Mouse (Mus musculus): Measurements from ENCODE around the gene Fgd4. TPM values are rescaled to one million over a fixed set of nuclear protein-coding genes. Genes with fewer than 3 reads are reported as not detected.
"Not testable (repeated sequence)": the region's sequence is repeated elsewhere in the genome, so short reads cannot be mapped to it uniquely, and the experiment has no call there.

The Fgd4 gene
- polyA plus RNA-seq, 1 experiment from 2014 or later: 5.0 TPM

DNA sequence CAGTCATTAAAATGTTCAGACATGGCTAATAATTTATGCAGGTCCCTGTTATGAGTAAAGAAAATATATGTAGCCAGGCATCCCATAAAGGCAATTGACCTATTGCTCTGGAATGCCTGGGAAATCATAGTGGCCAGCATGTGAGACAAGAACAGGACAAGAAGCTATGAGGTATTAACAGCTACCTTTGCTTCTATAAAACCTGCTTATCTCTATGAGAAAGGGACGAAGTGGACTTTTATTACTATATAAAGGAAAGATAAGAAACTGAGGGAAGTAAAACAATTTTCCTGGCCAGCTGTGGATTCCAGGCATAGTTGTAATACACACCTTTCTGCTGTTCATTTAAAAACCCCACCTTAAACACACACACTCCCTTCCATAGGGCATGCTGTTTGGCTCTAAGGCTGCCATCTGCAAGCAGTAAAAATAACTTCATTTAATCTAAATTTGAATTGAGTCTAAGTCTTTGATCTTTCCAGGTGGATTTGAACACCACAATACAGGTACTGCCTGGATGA, 114.8 kb downstream of the Fgd4 start:
- Histone ChIP-seq H3K4me1 (no peaks in the 10 kb centered on the region), H3K9ac (no peak overlapping the region), H3K36me3 (no peaks in the 10 kb centered on the region), H3K27me3 (no peaks in the 10 kb centered on the region), H3K4me2 (replicated peaks) (no peak overlapping the region), H3K9me3 (replicated peaks) (no peaks in the 10 kb centered on the region), H3K27ac (replicated peaks) (no peak overlapping the region), H3K4me3 (replicated peaks) (no peak overlapping the region)
- ATAC-seq (ENCODE audit: insufficient number of reproducible peaks, low FRiP score, low TSS enrichment, low read depth): no peak
- 83% methylated on average over 1 of the region's 1 CpGs for WGBS

DNA sequence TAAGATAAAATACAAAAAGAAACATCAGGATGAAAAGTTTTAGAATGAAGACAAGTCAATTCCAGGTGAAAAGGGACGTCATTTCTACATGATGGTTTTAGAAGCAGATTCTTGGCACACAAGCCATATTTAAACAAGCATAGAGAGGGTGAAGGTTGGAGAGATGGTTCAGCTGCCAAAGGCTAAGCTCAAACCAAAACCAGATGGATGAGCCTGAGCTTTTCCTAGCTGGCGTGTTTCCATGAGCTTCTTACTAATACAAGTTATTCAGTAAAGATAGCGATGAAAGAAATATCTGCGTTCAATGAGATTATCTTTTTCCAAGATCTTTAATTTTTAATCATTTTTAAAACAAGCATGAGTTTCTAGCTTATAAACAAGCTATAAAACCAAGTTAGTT, 115.7 kb downstream of the Fgd4 start:
- no peak overlapping the region for H3K4me2 ChIP-seq (replicated peaks)
- no peak overlapping the region for H3K4me3 ChIP-seq (replicated peaks)
- no peak for ATAC-seq (ENCODE audit: insufficient number of reproducible peaks, low FRiP score, low TSS enrichment, low read depth)
- H3K9me3 ChIP-seq (replicated peaks): no peaks in the 10 kb centered on the region
- no peak overlapping the region for H3K9ac ChIP-seq
- no peak overlapping the region for H3K27ac ChIP-seq (replicated peaks)
- H3K4me1 ChIP-seq: no peaks in the 10 kb centered on the region
- H3K27me3 ChIP-seq: no peaks in the 10 kb centered on the region
- 51% methylated on average over 4 of the region's 4 CpGs for WGBS
- no peaks in the 10 kb centered on the region for H3K36me3 ChIP-seq

DNA sequence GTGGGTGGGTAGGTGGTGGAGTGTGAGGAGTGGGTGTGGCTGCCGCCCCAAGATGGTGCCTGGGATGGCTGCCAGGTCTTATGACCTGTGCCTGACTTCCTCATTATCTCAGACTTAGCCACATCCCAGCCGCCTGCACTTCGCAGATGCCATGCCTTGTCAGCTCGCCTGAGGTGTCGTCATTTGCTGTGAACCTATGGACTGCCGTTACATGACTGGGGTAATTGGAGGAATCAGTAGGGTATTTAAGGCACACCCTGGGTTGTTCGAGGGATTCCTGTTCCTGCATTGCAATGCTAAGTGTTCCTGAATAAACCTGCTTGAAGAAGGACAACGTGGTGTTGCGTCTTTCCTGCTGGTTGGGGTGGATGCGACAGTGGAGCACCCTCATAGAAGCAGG, 126.9 kb downstream of the Fgd4 start:
- not testable (repeated sequence) for H3K4me1 ChIP-seq; H3K9ac ChIP-seq; H3K4me2 ChIP-seq (replicated peaks); H3K27me3 ChIP-seq; H3K9me3 ChIP-seq (replicated peaks); ATAC-seq (ENCODE audit: insufficient number of reproducible peaks, low FRiP score, low TSS enrichment, low read depth); H3K27ac ChIP-seq (replicated peaks); H3K36me3 ChIP-seq; H3K4me3 ChIP-seq (replicated peaks)
- 88% methylated on average over 10 of the region's 10 CpGs for WGBS

DNA sequence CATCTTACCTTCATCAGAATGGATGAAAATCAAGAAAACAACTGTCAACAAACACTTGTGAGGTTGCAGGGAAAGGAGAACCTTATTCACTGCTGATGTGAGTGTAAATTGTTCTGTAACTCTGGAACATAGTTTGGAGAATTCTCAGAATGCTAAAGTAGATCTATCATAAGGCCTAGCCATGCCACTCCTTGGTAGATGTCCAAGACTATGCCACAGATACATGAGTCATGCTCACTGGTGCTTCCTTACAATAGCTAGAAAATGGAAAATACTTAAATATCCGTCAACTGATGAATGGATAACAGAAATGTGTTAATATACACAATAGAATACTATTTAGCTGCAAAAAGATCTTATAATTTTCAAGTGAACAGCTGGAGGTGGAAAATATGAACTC, 150.3 kb downstream of the Fgd4 start:
- Histone ChIP-seq H3K9ac (no peak overlapping the region), H3K9me3 (replicated peaks) (no peaks in the 10 kb centered on the region), H3K36me3 (no peaks in the 10 kb centered on the region), H3K4me1 (no peaks in the 10 kb centered on the region), H3K27ac (replicated peaks) (no peak overlapping the region), H3K4me2 (replicated peaks) (no peak overlapping the region), H3K4me3 (replicated peaks) (no peak overlapping the region), H3K27me3 (no peaks in the 10 kb centered on the region)
- WGBS: 79% methylated on average over 1 of the region's 1 CpGs
- ATAC-seq (ENCODE audit: insufficient number of reproducible peaks, low FRiP score, low TSS enrichment, low read depth): no peak

DNA sequence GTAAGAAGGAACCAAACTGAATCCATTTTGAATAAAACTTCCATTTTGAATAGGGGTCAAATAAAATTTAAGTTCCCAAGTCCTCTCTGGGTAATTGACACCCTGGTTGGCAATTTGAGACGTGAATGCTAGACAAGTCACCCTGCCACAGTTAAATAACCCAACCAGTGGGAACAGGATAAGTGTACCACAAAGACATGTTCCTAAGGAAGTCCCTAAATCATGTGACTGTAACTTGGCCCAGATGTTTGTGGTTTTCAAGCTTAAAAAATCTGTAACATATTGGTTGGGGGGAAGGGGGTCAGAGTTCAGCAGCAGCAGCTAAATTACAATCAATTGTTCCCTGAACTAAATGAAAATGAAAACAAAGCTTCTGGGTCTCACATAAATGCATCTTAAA, 161.9 kb downstream of the Fgd4 start:
- H3K27ac ChIP-seq (replicated peaks): no peak overlapping the region
- no peaks in the 10 kb centered on the region for H3K4me1 ChIP-seq
- no peak overlapping the region for H3K9ac ChIP-seq
- ATAC-seq (ENCODE audit: insufficient number of reproducible peaks, low FRiP score, low TSS enrichment, low read depth): no peak
- H3K36me3 ChIP-seq: no peaks in the 10 kb centered on the region
- 26% methylated on average over 1 of the region's 1 CpGs for WGBS
- H3K27me3 ChIP-seq: no peaks in the 10 kb centered on the region
- no peak overlapping the region for H3K4me3 ChIP-seq (replicated peaks)
- H3K4me2 ChIP-seq (replicated peaks): no peak overlapping the region
- H3K9me3 ChIP-seq (replicated peaks): no peaks in the 10 kb centered on the region

DNA sequence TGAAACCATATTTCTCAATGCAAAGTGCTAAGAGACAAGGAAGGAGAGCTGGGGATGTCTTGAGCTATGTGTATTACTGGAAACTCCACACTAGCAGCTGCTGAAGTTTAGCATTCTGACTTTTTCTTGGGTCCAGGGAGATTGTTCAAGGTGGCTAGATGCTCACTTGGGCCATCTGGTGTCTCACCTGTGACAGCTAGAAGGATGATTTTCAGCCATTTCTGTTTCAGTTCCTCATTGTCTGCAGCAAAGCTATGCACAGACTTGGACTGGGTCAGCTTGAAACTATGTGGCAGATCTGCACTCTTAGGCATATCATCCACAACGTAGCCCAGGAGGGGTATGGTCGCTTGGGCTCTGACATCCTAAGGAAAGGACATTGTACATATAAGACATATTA, 177.9 kb downstream of the Fgd4 start:
- no peaks in the 10 kb centered on the region for H3K9me3 ChIP-seq (replicated peaks)
- no peaks in the 10 kb centered on the region for H3K27me3 ChIP-seq
- no peaks in the 10 kb centered on the region for H3K36me3 ChIP-seq
- no peaks in the 10 kb centered on the region for H3K4me1 ChIP-seq
- ATAC-seq (ENCODE audit: insufficient number of reproducible peaks, low FRiP score, low TSS enrichment, low read depth): no peak
- H3K4me2 ChIP-seq (replicated peaks): no peak overlapping the region
- H3K9ac ChIP-seq: no peak overlapping the region
- H3K4me3 ChIP-seq (replicated peaks): no peak overlapping the region
- 89% methylated on average over 2 of the region's 2 CpGs for WGBS
- no peak overlapping the region for H3K27ac ChIP-seq (replicated peaks)

DNA sequence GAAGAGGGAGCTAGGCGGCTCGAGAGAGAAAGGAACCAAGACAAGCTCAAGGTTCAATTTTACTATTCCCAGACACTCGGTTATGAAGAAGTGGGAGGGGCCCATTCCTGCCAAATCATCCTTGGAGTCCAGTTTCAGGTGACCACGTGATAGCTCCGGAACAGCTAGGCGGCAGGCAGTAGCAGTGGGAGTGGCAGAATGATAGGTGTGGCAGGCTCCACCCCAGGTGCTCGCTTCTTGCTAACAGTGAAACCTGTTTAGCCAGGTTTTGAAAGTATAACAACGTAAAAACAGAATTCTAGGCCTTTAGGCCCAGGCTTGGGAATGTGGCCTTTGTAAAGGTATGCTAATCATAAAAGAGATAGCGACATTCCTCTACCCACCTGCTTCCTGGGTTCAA, 233.1 kb downstream of the Fgd4 start:
- H3K9ac ChIP-seq; H3K4me2 ChIP-seq (replicated peaks); H3K9me3 ChIP-seq (replicated peaks); ATAC-seq (ENCODE audit: insufficient number of reproducible peaks, low FRiP score, low TSS enrichment, low read depth); H3K27ac ChIP-seq (replicated peaks); H3K4me3 ChIP-seq (replicated peaks); H3K4me1 ChIP-seq; H3K27me3 ChIP-seq; H3K36me3 ChIP-seq: not testable (repeated sequence)
- WGBS: 50% methylated on average over 9 of the region's 9 CpGs

Other genes with a start within 250 kb of the Fgd4 start
- gene Dnm1l, start 241.6 kb downstream of the Fgd4 start, polyA plus RNA-seq (2015; fragmentation: Nextera tagmentation; extraction: Ambion mirVana): 53.5 and 56.1 TPM in 2 replicates
- 0.25 and 0.80 TPM in 2 replicates for gene Olfr19, start 75.9 kb upstream of the Fgd4 start, polyA plus RNA-seq (2015; fragmentation: Nextera tagmentation; extraction: Ambion mirVana)
- 7.1 and 17.6 TPM in 2 replicates for gene Spag6l, start 228.9 kb upstream of the Fgd4 start, polyA plus RNA-seq (2015; fragmentation: Nextera tagmentation; extraction: Ambion mirVana)